ENCODE assay signal across 8 mouse cellular contexts in the genomic region with DNA sequence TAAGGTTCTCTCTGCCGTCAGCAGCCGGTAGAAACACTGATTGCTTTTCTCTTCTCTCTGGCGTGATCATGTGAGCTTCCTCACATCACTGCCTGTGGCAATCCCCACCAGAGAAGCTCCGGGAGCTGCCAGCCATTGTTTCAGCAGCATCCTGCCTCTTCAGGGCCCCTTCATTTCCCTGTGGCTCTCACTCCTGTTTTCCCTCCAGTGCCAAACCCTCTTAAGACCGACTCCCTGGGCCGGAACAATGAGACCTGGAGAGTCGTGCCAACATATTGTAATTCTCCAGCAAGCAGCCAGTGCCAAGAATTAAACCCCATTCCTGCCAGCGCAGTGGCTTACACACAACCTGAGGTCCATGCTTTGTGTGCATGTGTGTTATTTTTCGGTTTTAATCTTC.
A peak's percentile ranks its signal among the peaks of the same experiment; 100 is the strongest.
DNase-seq lines count a peak whose midpoint lies in the region; ATAC-seq and TF ChIP-seq lines count a peak whose summit lies in the region.

No protein-coding gene starts in this region.

- H3K9me3 ChIP-seq in embryonic facial prominence, embryonic 13.5 days, result no peaks in the 10 kb centered on the region
- no peaks in the 10 kb centered on the region for H3K9me3 ChIP-seq in hindbrain, postnatal 0 days (ENCODE audit: low read length)
- H3K9me3 ChIP-seq in midbrain, embryonic 16.5 days (replicated peaks; ENCODE audit: control insufficient read depth, low read length, poor library complexity, severe bottlenecking), result no peaks in the 10 kb centered on the region

- no peak for TF ChIP-seq CTCF in hindbrain, postnatal 0 days (IDR thresholded peaks at IDR 0.05; ENCODE audit: low read depth)

- no peak overlapping the region for H3K4me3 ChIP-seq in embryonic facial prominence, embryonic 13.5 days
- H3K4me3 ChIP-seq in hindbrain, postnatal 0 days (ENCODE audit: low read length), result no peak overlapping the region
- H3K4me3 ChIP-seq in midbrain, embryonic 16.5 days (ENCODE audit: low read depth, low read length), result no peak overlapping the region

- H3K36me3 ChIP-seq in embryonic facial prominence, embryonic 13.5 days, result no peaks in the 10 kb centered on the region
- no peaks in the 10 kb centered on the region for H3K36me3 ChIP-seq in hindbrain, postnatal 0 days (ENCODE audit: insufficient read depth, low read length)
- H3K36me3 ChIP-seq in midbrain, embryonic 16.5 days (ENCODE audit: control insufficient read depth, insufficient read depth, low read length), result no peaks in the 10 kb centered on the region

- H3K9ac ChIP-seq in embryonic facial prominence, embryonic 13.5 days, result 0 out of 2 replicates have a peak overlapping the region, but pooled peaks have one; percentile 27
- no peak overlapping the region for H3K9ac ChIP-seq in hindbrain, postnatal 0 days (replicated peaks; ENCODE audit: low read length)
- no peak overlapping the region for H3K9ac ChIP-seq in midbrain, embryonic 16.5 days (ENCODE audit: low read depth, low read length)

- peak; percentile 34 to 45 for DNase-seq in layer of hippocampus, postnatal 10 days (ENCODE audit: low spot score in 2 of 2)
- no peak for DNase-seq in layer of hippocampus, adult 9-11 months
- DNase-seq in hindbrain, postnatal 0 days (ENCODE audit: low spot score), result peak; percentile 63
- DNase-seq in thymus, postnatal 14 days, result no peak
- DNase-seq in urinary bladder, postnatal 25 days (ENCODE audit: low spot score), result no peak

- 22% methylated on average over 9 of the region's 9 CpGs for WGBS in embryonic facial prominence, embryonic 13.5 days
- WGBS in hindbrain, postnatal 0 days, result 19% methylated on average over 9 of the region's 9 CpGs
- WGBS in midbrain, embryonic 16.5 days, result 14% methylated on average over 9 of the region's 9 CpGs

- H3K4me2 ChIP-seq in embryonic facial prominence, embryonic 13.5 days, result peak overlapping the region; percentile 28; the same call in 1 of the 2 replicates
- H3K4me2 ChIP-seq in hindbrain, postnatal 0 days (ENCODE audit: low read depth, low read length), result peak overlapping the region; percentile 39
- peak overlapping the region; percentile 17; the same call in 1 of the 2 replicates for H3K4me2 ChIP-seq in midbrain, embryonic 16.5 days (ENCODE audit: low read length)

- H3K27me3 ChIP-seq in embryonic facial prominence, embryonic 13.5 days, result no peaks in the 10 kb centered on the region
- no peaks in the 10 kb centered on the region for H3K27me3 ChIP-seq in hindbrain, postnatal 0 days (ENCODE audit: insufficient read depth, low read length)
- no peaks in the 10 kb centered on the region for H3K27me3 ChIP-seq in midbrain, embryonic 16.5 days (ENCODE audit: control insufficient read depth, insufficient read depth, low read depth, low read length)

- ATAC-seq in embryonic facial prominence, embryonic 13.5 days (ENCODE audit: insufficient number of reproducible peaks, insufficient read depth, low FRiP score, low TSS enrichment, low read depth), result no peak
- ATAC-seq in hindbrain, postnatal 0 days, result peak; percentile 80
- ATAC-seq in midbrain, embryonic 16.5 days, result peak; percentile 54
- ATAC-seq in granulocyte monocyte progenitor cell, adult 5-6 weeks (replicated peaks; ENCODE audit: poor library complexity, severe bottlenecking), result no peak

- H3K4me1 ChIP-seq in embryonic facial prominence, embryonic 13.5 days, result peaks cover 30% of the 10 kb centered on the region
- H3K4me1 ChIP-seq in hindbrain, postnatal 0 days (ENCODE audit: insufficient read depth, low read length), result 0 out of 2 replicates have a peak, but pooled peaks cover 6% of the 10 kb centered on the region
- peaks cover 20% of the 10 kb centered on the region for H3K4me1 ChIP-seq in midbrain, embryonic 16.5 days (ENCODE audit: control insufficient read depth, insufficient read depth, low read length)

- H3K27ac ChIP-seq in embryonic facial prominence, embryonic 13.5 days, result peak overlapping the region; percentile 73
- H3K27ac ChIP-seq in hindbrain, postnatal 0 days, result peak overlapping the region; percentile 64; the same call in 1 of the 2 replicates
- peak overlapping the region; percentile 40; the same call in 1 of the 2 replicates for H3K27ac ChIP-seq in midbrain, embryonic 16.5 days (ENCODE audit: low read length)

Comparison
In these comparisons a context has a peak if more than half of its experiments do, and no peak if none do; other contexts are left out.
1. DNase-seq: peak in layer of hippocampus, postnatal 10 days (2 of 2) and hindbrain, postnatal 0 days (single experiment); none in layer of hippocampus, adult 9-11 months (single experiment), thymus, postnatal 14 days (single experiment) and urinary bladder, postnatal 25 days (single experiment).
2. ATAC-seq: peak in hindbrain, postnatal 0 days (single experiment) and midbrain, embryonic 16.5 days (single experiment); none in embryonic facial prominence, embryonic 13.5 days (single experiment) and granulocyte monocyte progenitor cell, adult 5-6 weeks (single experiment).
3. Peak in every context shown above with its lines, with median percentiles within 50 percentile points of each other: H3K27ac ChIP-seq and H3K4me2 ChIP-seq.